Mouse (Mus musculus) CD4-positive naive resting alpha-beta T cell, adult 57 days (primary cell): ENCODE data around the gene Coro2a. TPM values are rescaled to one million over a fixed set of nuclear protein-coding genes. Genes with fewer than 3 reads are reported as not detected.

Experiments
- total RNA-seq: library from RNA; stranded (reverse); gene quantifications from one replicate; pipeline ENCODE4 v1.2.4, GENCODE M21; 2023

The Coro2a gene
- 30.5 TPM for total RNA-seq

GRCm38 (mm10) chr4:46601844-46602423, at the start of gene Coro2a:
Coro2a (minus strand) TSS chr4:46602202.

GRCm38 (mm10) chr4:46650086-46650753, 48.2 kb upstream of the Coro2a start, which contains the start of gene Tbc1d2:
Tbc1d2 (minus strand) TSS chr4:46650209.

GRCm38 (mm10) chr4:46535840-46536361, 66.1 kb downstream of the Coro2a start, which contains the start of gene Trim14:
Trim14 (minus strand) TSS chr4:46536141.

DNA sequence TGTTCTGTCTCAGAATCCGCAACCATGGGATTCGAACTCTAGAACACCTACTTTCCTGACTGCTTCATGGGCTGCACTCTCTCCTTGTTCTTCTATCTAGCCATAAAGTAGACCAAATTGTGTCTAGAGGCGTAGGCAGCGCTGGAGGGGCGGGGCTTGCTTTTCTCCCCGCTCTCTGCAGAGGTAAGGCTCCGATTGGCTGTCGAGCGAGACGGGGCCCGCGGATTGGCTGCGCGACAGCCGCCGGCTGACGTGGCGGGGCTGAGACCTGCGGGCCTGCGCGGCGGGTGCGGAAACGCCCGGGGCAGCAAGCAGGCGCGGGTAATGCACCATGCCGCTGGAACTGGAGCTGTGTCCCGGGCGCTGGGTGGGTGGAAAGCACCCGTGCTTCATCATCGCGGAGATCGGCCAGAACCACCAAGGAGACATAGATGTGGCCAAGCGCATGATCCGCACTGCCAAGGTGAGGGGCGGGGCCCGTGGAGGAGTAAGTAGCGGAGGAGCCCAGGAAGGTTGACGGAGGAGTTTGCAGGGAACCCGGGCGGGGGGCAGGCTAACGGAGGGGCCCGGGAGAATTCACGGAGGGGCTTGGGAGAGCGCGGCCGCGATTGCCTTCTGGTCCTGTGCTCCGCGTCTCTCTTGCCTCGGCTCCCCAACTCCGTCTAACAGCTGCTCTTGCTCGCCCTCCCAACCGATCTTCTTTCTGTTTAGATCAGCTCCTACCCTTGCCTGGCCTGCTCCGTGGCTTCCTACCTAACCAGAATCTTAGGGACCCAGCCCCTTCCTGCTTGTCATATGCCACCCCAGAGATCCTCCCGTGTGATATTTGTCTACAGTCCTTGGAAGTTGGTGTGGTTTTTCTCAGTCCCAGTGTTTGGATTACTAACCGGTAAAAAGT, 112.7 kb downstream of the Coro2a start, which contains the start of gene Nans:
TSS of gene Nans (plus strand) at position 221 of the 898 bp plus-strand sequence.

Other genes with a start within 250 kb of the Coro2a start
- gene Trmo, start 212.8 kb downstream of the Coro2a start, total RNA-seq: 19.2 TPM
- not detected for gene Hemgn, start 188.7 kb downstream of the Coro2a start, total RNA-seq
- gene Anp32b, start 151.3 kb downstream of the Coro2a start, total RNA-seq: 145 TPM
- 60.4 TPM for gene Nans, start 113.0 kb downstream of the Coro2a start, total RNA-seq
- 61.8 TPM for gene Trim14, start 66.1 kb downstream of the Coro2a start, total RNA-seq
- gene Tbc1d2, start 48.0 kb upstream of the Coro2a start, total RNA-seq: 0.30 TPM